Mouse (Mus musculus): ENCODE measurements around the gene Hoxa11. TPM values are rescaled to one million over a fixed set of nuclear protein-coding genes. Genes with fewer than 3 reads are reported as not detected.

The Hoxa11 gene
- polyA plus RNA-seq, 1 experiment from 2014 or later: 66.3 TPM

GRCm38 (mm10) chr6:52230516-52231165 is 15.0 kb downstream of the Hoxa11 start, which contains the start of gene Hoxa9:
TSS of gene Hoxa9 (minus strand) at chr6:52231089.
- peak within 1 kb of the TSS; percentile 100 for H3K9ac ChIP-seq (ENCODE audit: low read length)
- H3K4me1 ChIP-seq (ENCODE audit: control insufficient read depth, insufficient read depth, low read length): peaks cover 4% of the 10 kb centered on the region; the same call in 1 of the 2 replicates
- peaks cover 2% of the 10 kb centered on the region for H3K36me3 ChIP-seq (ENCODE audit: control insufficient read depth, insufficient read depth, low read length)
- H3K9me3 ChIP-seq (ENCODE audit: control insufficient read depth, low read length): no peaks in the 10 kb centered on the region
- ATAC-seq (ENCODE audit: insufficient number of reproducible peaks, low FRiP score, low TSS enrichment, low read depth): peak; percentile 64
- no peaks in the 10 kb centered on the region for H3K27me3 ChIP-seq (ENCODE audit: control insufficient read depth, insufficient read depth, low read length)
- peak within 1 kb of the TSS; percentile 99 for H3K27ac ChIP-seq (replicated peaks; ENCODE audit: low read depth, low read length)
- H3K4me2 ChIP-seq (ENCODE audit: low read depth, severe bottlenecking): peak within 1 kb of the TSS; percentile 93
- peak within 1 kb of the TSS; percentile 99 for H3K4me3 ChIP-seq (ENCODE audit: low read depth, low read length)
- DNase-seq (ENCODE audit: low spot score): peak; percentile 73
- WGBS: under 1% methylated on average over 25 of the region's 36 CpGs

GRCm38 (mm10) chr6:52229558-52230416 is 15.8 kb downstream of the Hoxa11 start:
- H3K36me3 ChIP-seq (ENCODE audit: control insufficient read depth, insufficient read depth, low read length): peaks cover 2% of the 10 kb centered on the region
- H3K27me3 ChIP-seq (ENCODE audit: control insufficient read depth, insufficient read depth, low read length): no peaks in the 10 kb centered on the region
- under 1% methylated on average over 44 of the region's 44 CpGs for WGBS

GRCm38 (mm10) chr6:52228475-52229465 is 16.8 kb downstream of the Hoxa11 start:
- DNase-seq (ENCODE audit: low spot score): peak; percentile 74
- Histone ChIP-seq H3K4me2 (ENCODE audit: low read depth, severe bottlenecking) (peak overlapping the region; percentile 93), H3K4me1 (ENCODE audit: control insufficient read depth, insufficient read depth, low read length) (peaks cover 4% of the 10 kb centered on the region; the same call in 1 of the 2 replicates), H3K27me3 (ENCODE audit: control insufficient read depth, insufficient read depth, low read length) (no peaks in the 10 kb centered on the region), H3K9ac (ENCODE audit: low read length) (peak overlapping the region; percentile 100), H3K36me3 (ENCODE audit: control insufficient read depth, insufficient read depth, low read length) (no peaks in the 10 kb centered on the region; the same call in none of the 2 replicates), H3K4me3 (ENCODE audit: low read depth, low read length) (peak overlapping the region; percentile 99), H3K9me3 (ENCODE audit: control insufficient read depth, low read length) (no peaks in the 10 kb centered on the region), H3K27ac (replicated peaks; ENCODE audit: low read depth, low read length) (peak overlapping the region; percentile 99)
- ATAC-seq (ENCODE audit: insufficient number of reproducible peaks, low FRiP score, low TSS enrichment, low read depth): no peak
- WGBS: under 1% methylated on average over 38 of the region's 38 CpGs

More at GRCm38 (mm10) chr6:52229558-52230416, 15.8 kb downstream of the Hoxa11 start:
- H3K27ac ChIP-seq (replicated peaks; ENCODE audit: low read depth, low read length): peak overlapping the region; percentile 99
- H3K9me3 ChIP-seq (ENCODE audit: control insufficient read depth, low read length): no peaks in the 10 kb centered on the region
- peak overlapping the region; percentile 99 for H3K4me3 ChIP-seq (ENCODE audit: low read depth, low read length)
- H3K4me2 ChIP-seq (ENCODE audit: low read depth, severe bottlenecking): peak overlapping the region; percentile 93
- ATAC-seq (ENCODE audit: insufficient number of reproducible peaks, low FRiP score, low TSS enrichment, low read depth) (no peak), DNase-seq (ENCODE audit: low spot score) (peak; percentile 74)
- H3K4me1 ChIP-seq (ENCODE audit: control insufficient read depth, insufficient read depth, low read length): peaks cover 4% of the 10 kb centered on the region; the same call in 1 of the 2 replicates
- peak overlapping the region; percentile 100 for H3K9ac ChIP-seq (ENCODE audit: low read length)

- peaks cover 4% of the 10 kb centered on the region; the same call in 1 of the 2 replicates for H3K4me1 ChIP-seq (ENCODE audit: control insufficient read depth, insufficient read depth, low read length)
- under 1% methylated on average over 11 of the region's 11 CpGs for WGBS
- no peaks in the 10 kb centered on the region for H3K9me3 ChIP-seq (ENCODE audit: control insufficient read depth, low read length)
- peak overlapping the region; percentile 89 for H3K4me2 ChIP-seq (ENCODE audit: low read depth, severe bottlenecking)
- peak overlapping the region; percentile 98 for H3K9ac ChIP-seq (ENCODE audit: low read length)
- H3K27me3 ChIP-seq (ENCODE audit: control insufficient read depth, insufficient read depth, low read length): no peaks in the 10 kb centered on the region
- H3K4me3 ChIP-seq (ENCODE audit: low read depth, low read length): peak overlapping the region; percentile 87
- H3K27ac ChIP-seq (replicated peaks; ENCODE audit: low read depth, low read length): peak overlapping the region; percentile 98
- no peak for ATAC-seq (ENCODE audit: insufficient number of reproducible peaks, low FRiP score, low TSS enrichment, low read depth)
- no peaks in the 10 kb centered on the region; the same call in none of the 2 replicates for H3K36me3 ChIP-seq (ENCODE audit: control insufficient read depth, insufficient read depth, low read length)
- DNase-seq (ENCODE audit: low spot score): peak; percentile 75
Measured at GRCm38 (mm10) chr6:52227470-52228222, 18.0 kb downstream of the Hoxa11 start.

GRCm38 (mm10) chr6:52226569-52227257 is 18.9 kb downstream of the Hoxa11 start:
- Histone ChIP-seq H3K4me3 (ENCODE audit: low read depth, low read length) (peak overlapping the region; percentile 87), H3K4me1 (ENCODE audit: control insufficient read depth, insufficient read depth, low read length) (peaks cover 4% of the 10 kb centered on the region; the same call in 1 of the 2 replicates), H3K36me3 (ENCODE audit: control insufficient read depth, insufficient read depth, low read length) (no peaks in the 10 kb centered on the region; the same call in none of the 2 replicates), H3K9ac (ENCODE audit: low read length) (peak overlapping the region; percentile 98), H3K27ac (replicated peaks; ENCODE audit: low read depth, low read length) (peak overlapping the region; percentile 98), H3K27me3 (ENCODE audit: control insufficient read depth, insufficient read depth, low read length) (no peaks in the 10 kb centered on the region), H3K4me2 (ENCODE audit: low read depth, severe bottlenecking) (peak overlapping the region; percentile 89), H3K9me3 (ENCODE audit: control insufficient read depth, low read length) (no peaks in the 10 kb centered on the region)
- WGBS: under 1% methylated on average over 26 of the region's 26 CpGs
- DNase-seq (ENCODE audit: low spot score) (no peak), ATAC-seq (ENCODE audit: insufficient number of reproducible peaks, low FRiP score, low TSS enrichment, low read depth) (peak; percentile 15)

- Histone ChIP-seq H3K36me3 (ENCODE audit: control insufficient read depth, insufficient read depth, low read length) (no peaks in the 10 kb centered on the region; the same call in none of the 2 replicates), H3K4me3 (ENCODE audit: low read depth, low read length) (peak overlapping the region; percentile 87), H3K27me3 (ENCODE audit: control insufficient read depth, insufficient read depth, low read length) (no peaks in the 10 kb centered on the region), H3K9ac (ENCODE audit: low read length) (peak overlapping the region; percentile 98), H3K4me1 (ENCODE audit: control insufficient read depth, insufficient read depth, low read length) (peaks cover 4% of the 10 kb centered on the region; the same call in 1 of the 2 replicates), H3K4me2 (ENCODE audit: low read depth, severe bottlenecking) (peak overlapping the region; percentile 89), H3K9me3 (ENCODE audit: control insufficient read depth, low read length) (no peaks in the 10 kb centered on the region), H3K27ac (replicated peaks; ENCODE audit: low read depth, low read length) (peak overlapping the region; percentile 98)
- under 1% methylated on average over 65 of the region's 69 CpGs for WGBS
- ATAC-seq (ENCODE audit: insufficient number of reproducible peaks, low FRiP score, low TSS enrichment, low read depth): peak; percentile 63
- DNase-seq (ENCODE audit: low spot score): no peak
Measured at GRCm38 (mm10) chr6:52225612-52226568, 19.7 kb downstream of the Hoxa11 start.

Measured in limb, embryonic 11.5 days (tissue).